Mouse (Mus musculus) ovary, postnatal 10 days (tissue): ENCODE results near the gene Slc4a5.

ENCODE experiments used
- DNase-seq: peaks from one replicate; pipeline ENCODE4 v3.0.0; 2022; ENCODE audit warnings: low spot score

The Slc4a5 gene

GRCm38 (mm10) chr6:83351490-83352160 is 132.0 kb downstream of the Slc4a5 start:
- no peak for DNase-seq

DNA sequence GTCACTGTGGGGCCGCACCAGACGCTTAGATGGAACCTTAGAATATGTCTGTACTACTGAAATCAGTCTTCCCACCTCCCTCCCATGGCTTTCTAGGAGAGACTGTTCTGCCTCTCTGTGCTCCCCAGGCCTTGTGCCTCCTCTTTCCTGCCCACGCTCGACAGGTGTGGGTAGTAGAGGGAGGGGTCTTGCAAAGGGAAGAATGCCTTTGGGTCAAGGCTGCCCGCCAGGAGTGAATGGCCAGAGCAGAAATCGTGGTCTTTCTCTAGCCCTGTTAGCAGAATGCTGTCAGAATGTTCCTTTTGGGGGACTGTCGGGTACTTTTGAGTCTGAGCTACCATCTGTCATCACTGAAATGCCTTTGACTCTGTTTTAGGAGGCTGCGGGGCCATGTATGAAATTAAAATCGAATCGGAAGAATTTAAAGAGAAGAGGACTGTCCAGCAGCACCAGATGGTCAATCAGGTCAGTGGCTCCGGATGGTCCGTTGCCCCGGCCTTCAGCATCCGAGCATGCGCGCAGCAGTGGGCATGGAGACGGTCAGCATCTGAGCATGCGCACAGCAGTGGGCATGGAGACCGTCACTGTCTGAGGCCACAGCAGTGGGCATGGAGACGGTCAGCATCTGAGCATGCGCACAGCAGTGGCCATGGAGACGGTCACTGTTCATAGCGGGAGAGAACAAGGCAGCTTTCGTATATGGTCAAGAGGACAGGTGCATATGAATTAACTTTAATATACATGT is 133.2 kb downstream of the Slc4a5 start:
- DNase-seq, result no peak
